Mouse (Mus musculus) heart, postnatal 0 days (tissue): ENCODE results near the gene Rbfox1.

Experiments used
- CTCF ChIP-seq: IDR thresholded peaks from 2 replicates; pipeline ENCODE4 v1.5.1; 2016; ENCODE audit warnings: antibody characterized with exemption, control low read depth, low read depth
- EP300 ChIP-seq: IDR thresholded peaks from 2 replicates; pipeline ENCODE4 v1.6.1; 2016; ENCODE audit warnings: antibody characterized with exemption, low read depth

DNA sequence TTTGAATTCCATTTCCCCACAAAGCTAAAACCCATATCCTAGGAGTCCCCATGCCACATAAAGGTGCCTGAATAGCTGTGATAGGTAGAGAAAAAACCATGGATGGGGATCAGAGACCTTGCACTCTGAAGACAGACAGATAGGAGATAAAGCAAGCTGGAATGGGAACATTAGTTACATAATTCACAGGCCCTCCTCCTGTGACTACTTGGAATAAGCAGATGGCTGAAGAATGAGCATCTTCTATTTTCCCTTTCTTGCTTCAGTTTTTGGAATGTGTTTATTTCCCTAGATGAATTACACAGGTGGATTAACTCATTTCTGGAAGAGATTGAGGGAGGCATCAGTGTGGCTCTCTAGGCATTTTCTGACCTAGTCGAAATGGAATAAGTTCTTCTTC is 672.6 kb downstream of the Rbfox1 start:
- TF ChIP-seq CTCF (no peak), EP300 (no peak)
